Mouse (Mus musculus) liver, embryonic 14.5 days (tissue): ENCODE measurements at regions not wholly inside any gene's neighbourhood (a gene's known extent, or its start where the extent isn't known, plus 50 kb on each side); places are given as distances from the start of the nearest gene placed in this dataset.

Experiments
- CTCF ChIP-seq: IDR thresholded peaks from 2 replicates; pipeline ENCODE4 v1.5.1; 2016; ENCODE audit warnings: antibody characterized with exemption, low read depth, control low read depth
- EP300 ChIP-seq: IDR thresholded peaks from 2 replicates; pipeline ENCODE4 v1.6.1; 2016; ENCODE audit warnings: antibody characterized with exemption, low read depth

DNA sequence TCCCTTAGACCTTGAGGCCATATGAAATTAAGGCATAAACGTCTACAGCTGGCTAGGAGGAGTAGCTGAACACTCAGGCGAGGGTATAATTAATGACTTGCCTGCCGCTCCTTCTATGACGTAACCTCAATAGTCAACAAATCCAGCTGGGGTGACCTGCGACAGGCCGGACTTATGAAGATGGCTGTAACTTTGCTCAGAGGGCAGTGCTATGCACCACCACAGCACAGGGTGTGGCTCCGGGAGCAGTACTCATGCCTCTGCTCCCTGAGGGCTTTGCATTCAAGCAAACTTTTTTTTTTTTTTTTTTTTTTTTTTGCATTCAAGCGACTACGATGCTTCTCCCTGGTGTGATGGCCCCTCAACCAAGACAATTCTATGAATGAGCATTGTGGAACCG, 364.1 kb downstream of the Plekhb2 start:
- no peak for TF ChIP-seq CTCF
- TF ChIP-seq EP300: no peak
